ENCODE assay signal across 16 mouse cellular contexts in the genomic region with DNA sequence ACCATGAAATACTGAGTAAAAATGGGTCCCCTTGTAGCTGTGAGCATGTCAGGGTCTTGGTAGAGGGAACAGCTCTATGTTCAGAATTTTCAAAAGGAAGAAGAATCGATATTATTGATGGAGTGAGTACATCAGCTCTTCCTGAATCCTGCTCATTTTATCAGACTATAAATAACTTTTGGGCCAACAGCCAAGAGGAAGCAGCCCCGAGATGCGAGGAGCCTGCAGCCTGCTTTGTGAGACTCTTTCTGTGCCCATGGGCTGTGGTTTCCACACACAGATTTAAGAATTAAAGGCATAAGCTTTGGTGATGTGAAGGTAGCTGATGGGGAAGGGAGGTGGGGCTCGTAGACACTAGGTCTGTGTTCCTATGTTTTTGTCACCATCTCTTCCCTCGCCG.
"Had no signal": no experiment of that assay in that cellular context is flagged by ENCODE, and none has a peak within 500 bp of the region (broad histone marks: within the 10 kb centered on the region; RNA-seq: fewer than 3 reads in every experiment).

No protein-coding gene starts in this region.

- H3K27ac ChIP-seq: neural tube, embryonic 13.5 days; neural tube, embryonic 15.5 days; stomach, embryonic 15.5 days; stomach, postnatal 0 days had no signal

- H3K9ac ChIP-seq: neural tube, embryonic 13.5 days; neural tube, embryonic 15.5 days; stomach, embryonic 15.5 days had no signal

- DNase-seq: retina, postnatal 1 day; right cerebral cortex, adult 18-20 months; right cerebral cortex, postnatal 14 days; right cerebral cortex, postnatal 25 days; right cerebral cortex, postnatal 4 days; spleen, adult 18-20 months; thymus, adult 18-20 months; thymus, adult 2 months; thymus, postnatal 14 days; thymus, postnatal 25 days; thymus, postnatal 36 days; thymus, postnatal 4 days had no signal

- H3K27me3 ChIP-seq: stomach, embryonic 15.5 days had no signal

- H3K9me3 ChIP-seq: neural tube, embryonic 13.5 days; neural tube, embryonic 15.5 days; stomach, embryonic 15.5 days had no signal

- H3K36me3 ChIP-seq: neural tube, embryonic 13.5 days; neural tube, embryonic 15.5 days; stomach, embryonic 15.5 days had no signal

- H3K4me2 ChIP-seq: neural tube, embryonic 13.5 days; neural tube, embryonic 15.5 days; stomach, embryonic 15.5 days had no signal

- H3K4me3 ChIP-seq: neural tube, embryonic 13.5 days; neural tube, embryonic 15.5 days; stomach, embryonic 15.5 days had no signal

- H3K4me1 ChIP-seq: stomach, embryonic 15.5 days had no signal
